Mouse (Mus musculus): ENCODE results near the gene Ncstn.

DNA sequence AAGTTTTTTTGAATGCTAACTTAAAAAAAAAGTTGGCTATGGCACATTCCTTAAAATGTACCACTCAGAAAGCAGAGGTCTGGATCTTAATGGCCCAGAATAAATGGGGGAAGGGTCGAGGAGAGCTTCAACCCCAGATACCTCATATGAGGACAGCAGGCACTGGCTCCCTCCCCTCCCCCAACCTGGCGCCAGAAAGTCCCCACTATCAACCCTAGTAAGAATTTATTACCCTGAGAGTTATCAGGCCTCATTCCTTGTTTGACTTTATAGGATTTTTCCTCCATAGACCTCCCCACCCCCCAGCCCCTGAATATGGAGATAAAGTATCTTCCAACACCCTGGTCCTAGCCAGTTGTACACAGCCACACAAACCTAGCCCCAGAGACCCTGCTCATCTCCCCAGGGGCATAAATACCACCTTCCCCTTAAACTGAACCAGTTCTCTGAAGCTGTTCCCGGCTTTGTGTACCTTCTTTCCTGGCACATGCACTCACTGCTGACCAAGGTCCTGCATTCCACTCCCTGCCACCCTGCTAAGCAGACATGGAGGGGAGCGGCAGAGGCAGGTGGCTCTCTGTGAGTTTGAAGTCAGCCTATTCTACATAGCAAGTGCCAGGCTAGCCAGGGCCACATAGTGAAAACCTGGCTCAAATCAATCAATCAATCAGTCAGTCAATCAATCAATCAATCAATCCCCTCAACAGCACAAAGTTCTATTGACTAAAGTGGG lies 19.1 kb downstream of the Ncstn start:
- TF ChIP-seq CTCF (IDR thresholded peaks at IDR 0.05; ENCODE audit: extremely low read depth, insufficient read depth, insufficient read length, insufficient replicate concordance) (no peak), POLR2A (IDR thresholded peaks at IDR 0.05; ENCODE audit: low read depth, low read length) (no peak)

Measured in spleen, adult 2 months (tissue).